Mouse (Mus musculus) thymus, adult 2 months (tissue): ENCODE results near the gene Lin28b.

Experiments
- CTCF ChIP-seq: fragments of 200-500 bp; IDR thresholded peaks from 2 replicates; pipeline ENCODE4 v1.5.1; 2012; ENCODE audit warnings: mild to moderate bottlenecking, control low read depth, low read length, moderate library complexity, borderline replicate concordance; ENCODE audit not compliant: control insufficient read depth, poor library complexity, insufficient read depth; ENCODE audit errors: extremely low read depth
- POLR2A ChIP-seq: fragments of 200-500 bp; IDR thresholded peaks from 2 replicates; pipeline ENCODE4 v1.6.1; 2012; ENCODE audit warnings: mild to moderate bottlenecking, low read length, control low read depth, moderate library complexity; ENCODE audit not compliant: control insufficient read depth, poor library complexity, insufficient read depth; ENCODE audit errors: extremely low read depth

DNA sequence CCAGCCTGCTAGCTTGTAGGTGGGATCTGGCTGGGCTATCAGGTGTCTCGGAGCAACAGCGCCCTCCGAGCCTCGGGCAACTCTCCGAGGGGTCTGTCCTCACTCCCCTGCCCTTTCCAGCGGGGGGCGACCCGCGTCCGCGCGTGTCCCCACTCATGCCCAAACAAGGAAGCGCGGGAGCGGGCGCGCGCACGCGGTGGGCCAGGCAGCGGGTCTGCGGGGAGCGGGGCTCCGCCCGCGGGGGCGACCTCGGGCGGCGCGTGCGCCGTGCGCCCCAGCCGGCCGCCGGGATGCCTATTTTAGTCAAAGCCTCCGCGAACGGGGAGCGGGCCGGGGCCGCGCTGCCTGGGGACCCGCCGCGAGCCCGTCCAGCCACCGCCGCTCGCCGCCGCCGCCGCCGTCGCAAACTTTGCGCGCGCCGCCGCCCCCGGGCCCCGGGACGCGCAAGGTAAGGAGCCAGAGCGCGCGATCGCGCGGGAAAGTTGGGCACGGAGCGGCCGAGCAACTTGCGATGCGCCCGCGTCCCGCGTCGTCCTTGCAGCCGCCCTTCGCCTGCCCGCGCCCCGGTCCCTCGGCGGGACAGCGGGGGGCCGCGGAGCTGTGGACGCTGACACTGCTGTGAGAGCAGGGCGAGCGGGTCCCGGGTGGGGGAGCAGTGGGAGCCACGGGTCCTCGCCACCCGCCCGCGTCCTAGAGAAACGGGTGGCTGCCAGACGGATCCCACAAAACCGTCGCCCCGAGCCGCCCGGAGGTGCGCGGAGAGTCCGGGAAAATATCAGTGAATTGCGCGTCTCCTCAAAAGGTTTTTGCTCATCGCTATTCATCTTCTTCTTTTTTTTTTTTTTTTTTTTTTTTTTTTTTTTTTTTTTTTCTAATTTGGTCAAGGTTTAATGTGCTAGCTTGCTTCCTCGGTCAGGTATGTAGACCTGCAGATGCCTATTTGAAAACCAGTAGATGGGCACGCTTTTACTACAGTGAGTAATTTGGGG lies 150.5 kb downstream of the Lin28b start, which contains the start of gene Bves:
- TF ChIP-seq CTCF: no peak
- TF ChIP-seq POLR2A: no peak
